Mouse (Mus musculus): ENCODE measurements around the gene Foxp3. TPM values are rescaled to one million over a fixed set of nuclear protein-coding genes. Genes with fewer than 3 reads are reported as not detected.

The Foxp3 gene
- polyA plus RNA-seq (2012; ENCODE audit: low replicate concordance), result 15.3 and 26.7 TPM in 2 replicates

DNA sequence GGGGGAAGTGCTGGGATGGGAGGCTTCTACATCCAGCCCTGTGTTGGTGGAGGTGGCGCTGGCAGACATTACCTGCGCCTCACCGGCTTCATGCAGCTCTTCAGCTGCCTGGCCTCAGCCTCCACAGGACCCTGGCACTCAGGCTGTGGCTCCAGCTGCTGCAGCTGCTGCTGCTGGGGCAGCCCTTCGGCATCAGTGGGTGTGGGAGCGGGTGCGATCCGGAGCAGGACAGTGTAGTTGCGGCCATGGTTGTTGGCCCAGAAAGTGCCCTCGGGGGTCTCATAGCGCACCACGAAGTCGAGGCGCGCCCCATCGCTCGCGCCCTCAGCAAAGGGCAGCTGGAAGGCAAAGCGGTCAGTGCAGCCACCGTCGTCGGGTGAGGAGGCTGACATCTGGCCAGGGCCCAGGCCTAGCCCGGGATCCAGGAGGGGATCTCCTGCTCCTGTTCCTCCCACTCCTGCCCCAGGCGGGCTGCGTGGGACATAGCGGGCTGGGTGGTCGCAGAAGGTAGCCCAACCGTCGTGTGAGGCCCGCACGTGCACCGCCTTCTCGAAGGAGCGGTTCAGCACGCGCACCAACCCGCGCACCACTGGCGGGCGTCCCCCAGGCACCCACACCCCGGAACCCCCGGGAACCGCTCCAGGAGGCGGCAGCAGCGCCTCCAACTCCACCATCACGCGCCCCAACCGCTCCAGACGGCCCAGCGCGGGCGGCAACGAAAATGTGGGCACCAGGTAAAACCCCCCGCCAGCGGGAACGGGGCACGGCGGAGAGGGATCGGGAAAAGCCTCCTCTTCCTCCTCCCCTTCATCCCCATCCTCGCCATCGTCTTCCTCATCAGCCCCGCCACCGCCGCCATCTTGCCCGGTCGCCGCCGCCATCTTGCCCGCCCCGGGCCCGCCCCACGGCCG lies at the start of gene Foxp3:
Foxp3 (plus strand) TSS at position 469 of the 911 bp plus-strand sequence.

GRCm38 (mm10) chrX:7574087-7574884 lies 842 bp downstream of the Foxp3 start, which contains the start of gene Ppp1r3f:
Gene Ppp1r3f (minus strand): TSS chrX:7574283.

GRCm38 (mm10) chrX:7604879-7605574 lies 31.6 kb downstream of the Foxp3 start, which contains the start of gene Ccdc22:
Gene Ccdc22 (minus strand): TSS chrX:7605517.

GRCm38 (mm10) chrX:7606783-7607182 lies 33.3 kb downstream of the Foxp3 start, which contains the start of gene Cacna1f:
Gene Cacna1f (plus strand): TSS chrX:7607083.

DNA sequence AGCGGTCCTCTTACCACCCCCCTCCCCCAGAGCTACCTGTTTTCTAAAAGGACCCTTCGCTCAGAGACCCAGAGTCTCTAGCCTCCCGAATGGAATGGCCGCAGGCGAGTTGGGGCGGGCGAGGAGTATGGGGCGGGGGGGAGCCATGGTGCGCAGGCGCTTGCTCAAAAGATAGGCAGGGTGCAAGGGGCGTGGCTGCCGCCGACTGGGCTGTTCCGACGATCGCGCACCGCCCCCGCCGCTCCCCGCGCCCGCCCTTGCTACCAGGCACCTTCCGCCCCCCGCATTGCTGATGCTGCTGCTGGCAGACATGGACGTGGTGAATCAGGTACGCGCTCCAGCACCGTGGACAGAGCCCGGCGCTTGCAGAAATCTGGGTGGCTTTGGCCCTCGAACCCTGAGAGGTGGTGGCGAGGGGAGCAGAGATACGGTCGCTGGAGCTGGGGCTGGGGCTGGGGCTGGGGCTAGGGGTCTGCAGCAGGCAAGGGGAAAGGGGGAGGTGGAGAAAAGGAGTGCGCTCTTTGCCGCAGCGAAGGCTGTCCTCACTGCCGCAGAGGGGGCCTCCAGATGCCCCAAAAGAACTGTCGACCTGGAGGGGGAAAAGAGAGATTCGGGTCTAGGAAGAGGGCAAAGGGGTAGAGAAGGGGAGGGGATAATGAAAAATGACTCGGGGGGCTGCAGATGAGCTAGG lies 65.1 kb downstream of the Foxp3 start, which contains the start of gene Syp:
Syp (plus strand) TSS at position 71 of the 691 bp plus-strand sequence.

Other genes with a start within 250 kb of the Foxp3 start
- gene Usp27x, start 197.8 kb upstream of the Foxp3 start, polyA plus RNA-seq (2012; ENCODE audit: low replicate concordance), result 0.07 and 0.34 TPM in 2 replicates
- gene Ppp1r3f, start 639 bp downstream of the Foxp3 start, polyA plus RNA-seq (2012; ENCODE audit: low replicate concordance), result 0.91 and 1.7 TPM in 2 replicates
- 25.1 and 54.6 TPM in 2 replicates for gene Ccdc22, start 31.9 kb downstream of the Foxp3 start, polyA plus RNA-seq (2012; ENCODE audit: low replicate concordance)
- 0.05 TPM in 1 of 2 replicates, not detected in the other for gene Cacna1f, start 33.4 kb downstream of the Foxp3 start, polyA plus RNA-seq (2012; ENCODE audit: low replicate concordance)
- 0.72 and 1.1 TPM in 2 replicates for gene Syp, start 64.8 kb downstream of the Foxp3 start, polyA plus RNA-seq (2012; ENCODE audit: low replicate concordance)
- 10.3 and 16.1 TPM in 2 replicates for gene Prickle3, start 83.6 kb downstream of the Foxp3 start, polyA plus RNA-seq (2012; ENCODE audit: low replicate concordance)
- 27.4 and 44.2 TPM in 2 replicates for gene Plp2, start 97.7 kb downstream of the Foxp3 start, polyA plus RNA-seq (2012; ENCODE audit: low replicate concordance)
- not detected in 2 replicates for gene Magix, start 107.6 kb downstream of the Foxp3 start, polyA plus RNA-seq (2012; ENCODE audit: low replicate concordance)
- 1.3 and 5.0 TPM in 2 replicates for gene Gpkow, start 123.5 kb downstream of the Foxp3 start, polyA plus RNA-seq (2012; ENCODE audit: low replicate concordance)
- gene Wdr45, start 140.7 kb downstream of the Foxp3 start, polyA plus RNA-seq (2012; ENCODE audit: low replicate concordance), result 6.8 and 9.2 TPM in 2 replicates
- 2.4 and 4.0 TPM in 2 replicates for gene Gm45208, start 148.6 kb downstream of the Foxp3 start, polyA plus RNA-seq (2012; ENCODE audit: low replicate concordance)
- 10.4 and 37.4 TPM in 2 replicates for gene Praf2, start 154.8 kb downstream of the Foxp3 start, polyA plus RNA-seq (2012; ENCODE audit: low replicate concordance)
- 6.0 and 7.0 TPM in 2 replicates for gene Ccdc120, start 177.3 kb downstream of the Foxp3 start, polyA plus RNA-seq (2012; ENCODE audit: low replicate concordance)
- 27.7 and 78.0 TPM in 2 replicates for gene Tfe3, start 188.9 kb downstream of the Foxp3 start, polyA plus RNA-seq (2012; ENCODE audit: low replicate concordance)
- gene Gripap1, start 216.1 kb downstream of the Foxp3 start, polyA plus RNA-seq (2012; ENCODE audit: low replicate concordance), result 24.0 and 30.6 TPM in 2 replicates
- 0.39 and 1.3 TPM in 2 replicates for gene Kcnd1, start 248.6 kb downstream of the Foxp3 start, polyA plus RNA-seq (2012; ENCODE audit: low replicate concordance)

Data from leukemia stem cell, adult 10-12 weeks (primary cell).